Mouse (Mus musculus) left cerebral cortex, adult 18-20 months (tissue): ENCODE measurements around the gene Med12l. TPM values are rescaled to one million over a fixed set of nuclear protein-coding genes. Genes with fewer than 3 reads are reported as not detected.

Source experiments
- DNase-seq, 2 experiments: peaks; one replicate each; pipeline ENCODE4 v3.0.0; 2021 to 2022; ENCODE audit warnings: low spot score in 2 of 2, mixed read lengths in 1 of 2
- total RNA-seq, 2 experiments: library from RNA; stranded (reverse); gene quantifications; 2 replicates each; pipeline ENCODE4 v1.2.3; 2021

The Med12l gene
- total RNA-seq, 2 experiments from 2014 or later, result 49.0 to 51.5 TPM

- no peak for DNase-seq
Observed at GRCm38 (mm10) chr3:59176871-59177270, 171.2 kb downstream of the Med12l start.

GRCm38 (mm10) chr3:59181134-59181533, 175.5 kb downstream of the Med12l start:
- no peak for DNase-seq

- DNase-seq, result no peak
Observed at GRCm38 (mm10) chr3:59182129-59182528, 176.5 kb downstream of the Med12l start.

- no peak for DNase-seq
Observed at GRCm38 (mm10) chr3:59185662-59186061, 180.0 kb downstream of the Med12l start.

GRCm38 (mm10) chr3:59187336-59187735, 181.7 kb downstream of the Med12l start:
- DNase-seq, result no peak

- DNase-seq, result no peak
Observed at GRCm38 (mm10) chr3:59191674-59192073, 186.0 kb downstream of the Med12l start.

GRCm38 (mm10) chr3:59194099-59194498, 188.5 kb downstream of the Med12l start:
- DNase-seq, result no peak

GRCm38 (mm10) chr3:59194938-59195337, 189.3 kb downstream of the Med12l start, which contains the start of gene Gpr87:
TSS of gene Gpr87 (minus strand) at chr3:59195104.
- no peak for DNase-seq

GRCm38 (mm10) chr3:59197329-59197948, 191.8 kb downstream of the Med12l start:
- DNase-seq, result no peak

GRCm38 (mm10) chr3:59203802-59204520, 198.3 kb downstream of the Med12l start:
- no peak for DNase-seq

- DNase-seq, result no peak
Observed at GRCm38 (mm10) chr3:59204719-59205503, 199.3 kb downstream of the Med12l start.

GRCm38 (mm10) chr3:59205941-59206340, 200.3 kb downstream of the Med12l start:
- DNase-seq, result no peak

GRCm38 (mm10) chr3:59208650-59209548, 203.3 kb downstream of the Med12l start:
- DNase-seq, result peak in 1 of 2 experiments; percentile 62

GRCm38 (mm10) chr3:59210089-59210488, 204.5 kb downstream of the Med12l start:
- no peak for DNase-seq

GRCm38 (mm10) chr3:59210727-59211126, 205.1 kb downstream of the Med12l start, which contains the start of gene P2ry13:
TSS of gene P2ry13 (minus strand) at chr3:59210882.
- DNase-seq, result no peak

GRCm38 (mm10) chr3:59211784-59212183, 206.2 kb downstream of the Med12l start:
- no peak for DNase-seq

GRCm38 (mm10) chr3:59212404-59212803, 206.8 kb downstream of the Med12l start:
- DNase-seq, result no peak

- no peak for DNase-seq
Observed at GRCm38 (mm10) chr3:59217211-59217610, 211.6 kb downstream of the Med12l start.

GRCm38 (mm10) chr3:59219326-59219725, 213.7 kb downstream of the Med12l start:
- DNase-seq, result no peak

GRCm38 (mm10) chr3:59222303-59222702, 216.7 kb downstream of the Med12l start:
- DNase-seq, result no peak

- no peak for DNase-seq
Observed at GRCm38 (mm10) chr3:59225411-59225810, 219.8 kb downstream of the Med12l start.
